Mouse (Mus musculus) spleen, adult 2 months (tissue): ENCODE data around the gene Vat1l.

ENCODE experiments used
- CTCF ChIP-seq: fragments of 200-500 bp; IDR thresholded peaks from 2 replicates; pipeline ENCODE4 v1.5.1; 2011; ENCODE audit warnings: mild to moderate bottlenecking, inconsistent platforms; ENCODE audit not compliant: insufficient read depth, insufficient read length, insufficient replicate concordance; ENCODE audit errors: extremely low read depth
- POLR2A ChIP-seq: fragments of 200-500 bp; IDR thresholded peaks from 2 replicates; pipeline ENCODE4 v1.6.1; 2011; ENCODE audit warnings: low read depth, low read length, inconsistent platforms

- no peak for TF ChIP-seq CTCF
- no peak for TF ChIP-seq POLR2A
Observed at GRCm38 (mm10) chr8:114158586-114158985, 46.8 kb upstream of the Vat1l start.
